Mouse (Mus musculus) kidney, embryonic 15.5 days (tissue): ENCODE results near the gene Gm11444. TPM values are rescaled to one million over a fixed set of nuclear protein-coding genes. Genes with fewer than 3 reads are reported as not detected.

Source experiments
- ATAC-seq: fragments of 200-750 bp; cut with Nextera tagmentation; replicated peaks from 2 replicates; pipeline ENCODE4 v1.8.0; 2017; ENCODE audit warnings: moderate TSS enrichment; ENCODE audit not compliant: low FRiP score
- H3K27ac ChIP-seq: fragments of 300-500 bp; sonication (generic); 2 replicates; pipeline ENCODE4 v1.5.1; 2015; ENCODE audit warnings: mild to moderate bottlenecking, inconsistent platforms
- H3K27me3 ChIP-seq: fragments of 300-500 bp; sonication (generic); 2 replicates; pipeline ENCODE4 v1.6.1; 2015; ENCODE audit warnings: inconsistent platforms
- H3K36me3 ChIP-seq: fragments of 300-500 bp; sonication (generic); 2 replicates; pipeline ENCODE4 v1.6.1; 2015; ENCODE audit warnings: inconsistent platforms
- H3K4me1 ChIP-seq: fragments of 300-500 bp; sonication (generic); 2 replicates; pipeline ENCODE4 v1.6.1; 2015; ENCODE audit warnings: inconsistent platforms
- H3K4me2 ChIP-seq: fragments of 300-500 bp; sonication (generic); 2 replicates; pipeline ENCODE4 v1.6.1; 2015; ENCODE audit warnings: moderate library complexity, mild to moderate bottlenecking, inconsistent platforms
- H3K4me3 ChIP-seq: fragments of 300-500 bp; sonication (generic); replicated peaks from 2 replicates; pipeline ENCODE4 v1.5.1; 2015; ENCODE audit warnings: mild to moderate bottlenecking, inconsistent platforms
- H3K9ac ChIP-seq: fragments of 300-500 bp; sonication (generic); 2 replicates; pipeline ENCODE4 v1.6.1; 2015; ENCODE audit warnings: mild to moderate bottlenecking, inconsistent platforms
- H3K9me3 ChIP-seq: fragments of 300-500 bp; sonication (generic); replicated peaks from 2 replicates; pipeline ENCODE4 v1.6.1; 2016; ENCODE audit warnings: inconsistent platforms
- WGBS: fragments of 180-500 bp; shearing (Covaris S2); methylation state at CpG from one replicate; pipeline ENCODE4 v1.1.7; 2015; ENCODE audit warnings: mixed read lengths; 5-methylcytosine and 5-hydroxymethylcytosine counted together
- polyA plus RNA-seq: library from polyadenylated mRNA; unstranded; fragments of >200 nt; fragmentation: Nextera tagmentation; extraction: Ambion mirVana; gene quantifications from 2 replicates; pipeline ENCODE4 v1.2.1, GENCODE M21; 2015

Gene Gm11444
- polyA plus RNA-seq: not detected in 2 replicates

- peak within 1 kb of the TSS; percentile 60 for H3K4me2 ChIP-seq
Measured at GRCm38 (mm10) chr11:85850233-85850632, at the start of gene Gm11444. Gene Gm11444 (minus strand): TSS chr11:85850333.

GRCm38 (mm10) chr11:85896335-85896985 lies 46.3 kb upstream of the Gm11444 start:
- no peak overlapping the region for H3K27ac ChIP-seq
- H3K4me2 ChIP-seq: no peak overlapping the region
- ATAC-seq: no peak
- H3K36me3 ChIP-seq: no peaks in the 10 kb centered on the region
- no peak overlapping the region for H3K4me3 ChIP-seq
- 35% methylated on average over 11 of the region's 13 CpGs for WGBS
- H3K9me3 ChIP-seq: no peaks in the 10 kb centered on the region
- H3K4me1 ChIP-seq: peaks cover 13% of the 10 kb centered on the region
- peaks cover 99% of the 10 kb centered on the region for H3K27me3 ChIP-seq
- H3K9ac ChIP-seq: no peak overlapping the region

More at GRCm38 (mm10) chr11:85850233-85850632, at the start of gene Gm11444:
- no peak for ATAC-seq
- Histone ChIP-seq H3K27ac (no peak within 1 kb of the TSS), H3K36me3 (no peaks in the 10 kb centered on the region), H3K9ac (no peak within 1 kb of the TSS), H3K27me3 (peaks cover 20% of the 10 kb centered on the region), H3K4me3 (peak within 1 kb of the TSS; percentile 35; the same call in 1 of the 2 replicates), H3K9me3 (no peaks in the 10 kb centered on the region), H3K4me1 (peaks cover 20% of the 10 kb centered on the region)
- WGBS: 87% methylated on average over 6 of the region's 6 CpGs

GRCm38 (mm10) chr11:85894731-85895545 lies 44.8 kb upstream of the Gm11444 start:
- Histone ChIP-seq H3K4me1 (peaks cover 26% of the 10 kb centered on the region), H3K4me3 (peak overlapping the region; percentile 33), H3K4me2 (peak overlapping the region; percentile 60), H3K27me3 (peaks cover 99% of the 10 kb centered on the region), H3K36me3 (no peaks in the 10 kb centered on the region), H3K27ac (no peak overlapping the region), H3K9ac (no peak overlapping the region), H3K9me3 (no peaks in the 10 kb centered on the region)
- WGBS: 3% methylated on average over 43 of the region's 43 CpGs
- ATAC-seq: no peak

- 3% methylated on average over 3 of the region's 3 CpGs for WGBS
- Histone ChIP-seq H3K4me2 (no peak overlapping the region), H3K4me3 (no peak overlapping the region), H3K9ac (no peak overlapping the region), H3K27me3 (peaks cover 100% of the 10 kb centered on the region), H3K27ac (no peak overlapping the region), H3K9me3 (no peaks in the 10 kb centered on the region), H3K36me3 (no peaks in the 10 kb centered on the region), H3K4me1 (peaks cover 29% of the 10 kb centered on the region)
- ATAC-seq: no peak
Measured at GRCm38 (mm10) chr11:85894136-85894530, 44.0 kb upstream of the Gm11444 start.

GRCm38 (mm10) chr11:85893400-85894135 lies 43.4 kb upstream of the Gm11444 start:
- no peak overlapping the region for H3K4me2 ChIP-seq
- no peaks in the 10 kb centered on the region for H3K9me3 ChIP-seq
- H3K4me3 ChIP-seq: no peak overlapping the region
- H3K9ac ChIP-seq: no peak overlapping the region
- no peak for ATAC-seq
- no peak overlapping the region for H3K27ac ChIP-seq
- 4% methylated on average over 13 of the region's 13 CpGs for WGBS
- H3K4me1 ChIP-seq: peaks cover 32% of the 10 kb centered on the region
- peaks cover 100% of the 10 kb centered on the region for H3K27me3 ChIP-seq
- no peaks in the 10 kb centered on the region for H3K36me3 ChIP-seq

GRCm38 (mm10) chr11:85892771-85893170 lies 42.6 kb upstream of the Gm11444 start:
- Histone ChIP-seq H3K4me2 (no peak overlapping the region), H3K27ac (no peak overlapping the region), H3K9me3 (no peaks in the 10 kb centered on the region), H3K4me1 (peaks cover 38% of the 10 kb centered on the region), H3K27me3 (peaks cover 100% of the 10 kb centered on the region), H3K36me3 (no peaks in the 10 kb centered on the region), H3K9ac (no peak overlapping the region), H3K4me3 (no peak overlapping the region)
- ATAC-seq: no peak
- 3% methylated on average over 6 of the region's 6 CpGs for WGBS

GRCm38 (mm10) chr11:85891692-85892040 lies 41.5 kb upstream of the Gm11444 start:
- ATAC-seq: no peak
- Histone ChIP-seq H3K4me2 (no peak overlapping the region), H3K4me3 (no peak overlapping the region)

GRCm38 (mm10) chr11:85891010-85891691 lies 41.0 kb upstream of the Gm11444 start:
- Histone ChIP-seq H3K36me3 (no peaks in the 10 kb centered on the region), H3K9me3 (no peaks in the 10 kb centered on the region), H3K4me3 (no peak overlapping the region), H3K4me2 (no peak overlapping the region), H3K27me3 (peaks cover 97% of the 10 kb centered on the region), H3K4me1 (peaks cover 39% of the 10 kb centered on the region), H3K9ac (no peak overlapping the region), H3K27ac (no peak overlapping the region)
- ATAC-seq: no peak
- under 1% methylated on average over 13 of the region's 13 CpGs for WGBS

More at GRCm38 (mm10) chr11:85891692-85892040, 41.5 kb upstream of the Gm11444 start:
- H3K4me1 ChIP-seq: peaks cover 38% of the 10 kb centered on the region
- H3K27me3 ChIP-seq: peaks cover 97% of the 10 kb centered on the region
- no peak overlapping the region for H3K9ac ChIP-seq
- no peak overlapping the region for H3K27ac ChIP-seq
- H3K36me3 ChIP-seq: no peaks in the 10 kb centered on the region
- no peaks in the 10 kb centered on the region for H3K9me3 ChIP-seq
- 3% methylated on average over 2 of the region's 2 CpGs for WGBS

- Histone ChIP-seq H3K9ac (no peak overlapping the region), H3K27me3 (peaks cover 97% of the 10 kb centered on the region), H3K36me3 (no peaks in the 10 kb centered on the region), H3K4me2 (no peak overlapping the region), H3K4me3 (no peak overlapping the region), H3K27ac (no peak overlapping the region), H3K9me3 (no peaks in the 10 kb centered on the region), H3K4me1 (peaks cover 40% of the 10 kb centered on the region)
- no peak for ATAC-seq
- WGBS: 3% methylated on average over 13 of the region's 13 CpGs
Measured at GRCm38 (mm10) chr11:85890563-85890845, 40.4 kb upstream of the Gm11444 start.

- Histone ChIP-seq H3K9ac (no peak overlapping the region), H3K27ac (no peak overlapping the region), H3K4me3 (peak overlapping the region; percentile 12; the same call in 1 of the 2 replicates), H3K4me2 (peak overlapping the region; percentile 38; the same call in 1 of the 2 replicates), H3K4me1 (peaks cover 35% of the 10 kb centered on the region), H3K9me3 (no peaks in the 10 kb centered on the region), H3K36me3 (no peaks in the 10 kb centered on the region), H3K27me3 (peaks cover 97% of the 10 kb centered on the region)
- ATAC-seq: no peak
- 5% methylated on average over 47 of the region's 47 CpGs for WGBS
Measured at GRCm38 (mm10) chr11:85889730-85890562, 39.8 kb upstream of the Gm11444 start.
